Mouse (Mus musculus) liver, postnatal 0 days (tissue): Measurements from ENCODE around the gene Cope. TPM values are rescaled to one million over a fixed set of nuclear protein-coding genes. Genes with fewer than 3 reads are reported as not detected.

ENCODE experiments used
- ATAC-seq: fragments of 200-750 bp; cut with Nextera tagmentation; 2 replicates; pipeline ENCODE4 v1.8.0; 2017; ENCODE audit warnings: mild to moderate bottlenecking, moderate library complexity
- DNase-seq: peaks from one replicate; pipeline ENCODE4 v3.0.0-alpha.2; 2016
- H3K27ac ChIP-seq: fragments of 300-500 bp; sonication (generic); 2 replicates; pipeline ENCODE4 v1.5.1; 2014; ENCODE audit warnings: antibody characterized with exemption, moderate library complexity, mild to moderate bottlenecking, low read depth
- H3K27me3 ChIP-seq: fragments of 300-500 bp; sonication (generic); 2 replicates; pipeline ENCODE4 v1.6.1; 2014; ENCODE audit warnings: low read length, control low read depth, mixed read lengths; ENCODE audit not compliant: insufficient read depth
- H3K36me3 ChIP-seq: fragments of 300-500 bp; sonication (generic); replicated peaks from 2 replicates; pipeline ENCODE4 v1.6.1; 2014; ENCODE audit warnings: mild to moderate bottlenecking, control low read depth, low read length, moderate library complexity, mixed read lengths; ENCODE audit not compliant: insufficient read depth
- H3K4me1 ChIP-seq: fragments of 300-500 bp; sonication (generic); 2 replicates; pipeline ENCODE4 v1.6.1; 2014; ENCODE audit warnings: antibody characterized with exemption, mild to moderate bottlenecking, control low read depth; ENCODE audit not compliant: insufficient read depth
- H3K4me2 ChIP-seq: fragments of 300-500 bp; sonication (generic); 2 replicates; pipeline ENCODE4 v1.6.1; 2014; ENCODE audit warnings: low read depth, mild to moderate bottlenecking, low read length, moderate library complexity, mixed read lengths
- H3K4me3 ChIP-seq: fragments of 300-500 bp; sonication (generic); 2 replicates; pipeline ENCODE4 v1.5.1; 2014; ENCODE audit warnings: low read depth, low read length
- H3K9ac ChIP-seq: fragments of 300-500 bp; sonication (generic); replicated peaks from 2 replicates; pipeline ENCODE4 v1.6.1; 2014; ENCODE audit warnings: mild to moderate bottlenecking, moderate library complexity
- H3K9me3 ChIP-seq: fragments of 300-500 bp; sonication (generic); 2 replicates; pipeline ENCODE4 v1.6.1; 2016; ENCODE audit warnings: mild to moderate bottlenecking, control low read depth, low read length, mixed read lengths
- CTCF ChIP-seq: sonication (generic); IDR thresholded peaks from 2 replicates; pipeline ENCODE4 v1.5.1; 2016; ENCODE audit warnings: antibody characterized with exemption, low read depth
- EP300 ChIP-seq: IDR thresholded peaks from 2 replicates; pipeline ENCODE4 v1.6.1; 2016; ENCODE audit warnings: antibody characterized with exemption, low read depth, mild to moderate bottlenecking
- WGBS: fragments of 180-500 bp; shearing (Covaris S2); extraction: QIAGEN DNeasy Blood & Tissue Kit; methylation state at CpG from one replicate; pipeline ENCODE4 v1.1.7; 2014; ENCODE audit not compliant: insufficient replicate concordance; 5-methylcytosine and 5-hydroxymethylcytosine counted together
- polyA plus RNA-seq: library from polyadenylated mRNA; unstranded; fragments of >200 nt; fragmentation: Nextera tagmentation; extraction: Ambion mirVana; gene quantifications from 2 replicates; pipeline ENCODE4 v1.2.1, GENCODE M21; 2015

Gene Cope
- polyA plus RNA-seq, 1 experiment from 2014 or later, result 171 TPM

DNA sequence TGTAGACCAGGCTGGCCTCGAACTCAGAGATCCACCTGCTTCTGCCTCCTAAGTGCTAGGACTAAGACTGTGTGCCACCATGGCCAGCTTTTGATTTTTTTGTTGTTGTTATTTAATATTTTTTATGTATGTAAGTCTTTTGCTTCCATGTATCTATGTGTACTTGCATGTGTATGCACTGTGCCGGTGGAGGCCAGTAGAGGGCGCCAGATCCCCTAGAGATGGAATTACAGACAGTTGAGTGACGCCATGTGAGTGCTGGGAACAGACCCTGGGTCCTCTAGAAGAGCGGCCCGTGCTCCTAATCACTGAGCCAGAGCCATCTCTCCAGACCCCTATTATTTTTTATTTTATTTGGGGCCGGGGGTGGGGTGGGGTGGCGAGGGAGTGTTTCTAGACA is 15.6 kb upstream of the Cope start:
- TF ChIP-seq EP300 (no peak), CTCF (peak; percentile 54)
- Histone ChIP-seq H3K4me2 (no peak overlapping the region), H3K4me3 (no peak overlapping the region), H3K36me3 (peaks cover 7% of the 10 kb centered on the region; the same call in 1 of the 2 replicates), H3K9ac (no peak overlapping the region), H3K27me3 (0 out of 2 replicates have a peak, but pooled peaks cover 6% of the 10 kb centered on the region), H3K9me3 (no peaks in the 10 kb centered on the region), H3K4me1 (peaks cover 9% of the 10 kb centered on the region), H3K27ac (no peak overlapping the region)
- no peak for DNase-seq
- WGBS, result 86% methylated on average over 8 of the region's 8 CpGs
- ATAC-seq, result no peak

- Histone ChIP-seq H3K4me3 (no peak overlapping the region), H3K27me3 (no peaks in the 10 kb centered on the region), H3K27ac (no peak overlapping the region), H3K9ac (no peak overlapping the region), H3K4me1 (no peaks in the 10 kb centered on the region), H3K9me3 (no peaks in the 10 kb centered on the region), H3K4me2 (no peak overlapping the region), H3K36me3 (peaks cover 53% of the 10 kb centered on the region)
- no peak for TF ChIP-seq EP300
- no peak for TF ChIP-seq CTCF
- ATAC-seq (no peak), DNase-seq (no peak)
- 61% methylated on average over 5 of the region's 5 CpGs for WGBS
Observed at GRCm38 (mm10) chr8:70293988-70294405, 8.3 kb upstream of the Cope start.

- Histone ChIP-seq H3K9me3 (no peaks in the 10 kb centered on the region), H3K36me3 (peaks cover 38% of the 10 kb centered on the region), H3K9ac (no peak overlapping the region), H3K27me3 (no peaks in the 10 kb centered on the region), H3K4me1 (peaks cover 21% of the 10 kb centered on the region), H3K4me3 (no peak overlapping the region), H3K4me2 (peak overlapping the region; percentile 9; the same call in 1 of the 2 replicates), H3K27ac (no peak overlapping the region)
- 47% methylated on average over 3 of the region's 3 CpGs for WGBS
- DNase-seq (no peak), ATAC-seq (no peak)
- TF ChIP-seq EP300, result no peak
- no peak for TF ChIP-seq CTCF
Observed at GRCm38 (mm10) chr8:70300881-70301280, 1.4 kb upstream of the Cope start.

GRCm38 (mm10) chr8:70302901-70303300 is 583 bp downstream of the Cope start:
- no peaks in the 10 kb centered on the region for H3K27me3 ChIP-seq
- WGBS, result 2% methylated on average over 16 of the region's 16 CpGs
- DNase-seq (no peak), ATAC-seq (no peak)
- H3K4me1 ChIP-seq, result peaks cover 21% of the 10 kb centered on the region
- no peak for TF ChIP-seq CTCF
- TF ChIP-seq EP300, result no peak
- H3K27ac ChIP-seq, result peak overlapping the region; percentile 68
- peaks cover 37% of the 10 kb centered on the region for H3K36me3 ChIP-seq
- H3K9ac ChIP-seq, result peak overlapping the region; percentile 84
- peak overlapping the region; percentile 85 for H3K4me3 ChIP-seq
- H3K4me2 ChIP-seq, result peak overlapping the region; percentile 90
- H3K9me3 ChIP-seq, result no peaks in the 10 kb centered on the region

- no peaks in the 10 kb centered on the region for H3K4me1 ChIP-seq
- peak; percentile 78 for TF ChIP-seq CTCF
- no peak for TF ChIP-seq EP300
- H3K36me3 ChIP-seq, result peaks cover 70% of the 10 kb centered on the region
- DNase-seq (peak; percentile 60), ATAC-seq (peak; percentile 53; the same call in 1 of the 2 replicates)
- no peak overlapping the region for H3K9ac ChIP-seq
- 36% methylated on average over 2 of the region's 2 CpGs for WGBS
- no peak overlapping the region for H3K27ac ChIP-seq
- no peaks in the 10 kb centered on the region for H3K27me3 ChIP-seq
- no peak overlapping the region for H3K4me2 ChIP-seq
- H3K9me3 ChIP-seq, result no peaks in the 10 kb centered on the region
- no peak overlapping the region for H3K4me3 ChIP-seq
Observed at GRCm38 (mm10) chr8:70309311-70309710, 7.0 kb downstream of the Cope start.

DNA sequence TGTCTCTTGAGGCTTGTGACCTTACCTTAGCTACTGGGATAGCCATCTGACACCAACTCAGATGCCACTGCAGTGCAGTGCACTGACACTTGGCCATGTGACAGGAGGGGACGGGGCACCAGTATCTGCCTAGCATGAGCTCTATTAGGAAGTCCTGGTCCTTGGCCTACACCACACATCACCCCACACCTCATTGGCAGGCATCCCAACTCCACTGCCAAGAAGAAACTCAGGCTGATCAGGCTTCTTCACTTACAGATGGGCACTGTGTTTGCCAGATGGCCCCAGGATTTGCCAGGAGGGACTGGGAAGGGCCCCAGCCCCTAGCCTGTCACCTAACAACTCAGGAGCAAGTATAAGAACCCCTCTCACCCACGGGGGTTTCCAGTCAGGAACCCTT is 11.1 kb downstream of the Cope start:
- Histone ChIP-seq H3K9me3 (no peaks in the 10 kb centered on the region), H3K9ac (no peak overlapping the region), H3K27me3 (peaks cover 29% of the 10 kb centered on the region), H3K27ac (no peak overlapping the region), H3K4me3 (no peak overlapping the region), H3K4me2 (no peak overlapping the region), H3K4me1 (peaks cover 11% of the 10 kb centered on the region), H3K36me3 (peaks cover 32% of the 10 kb centered on the region)
- DNase-seq (no peak), ATAC-seq (no peak)
- TF ChIP-seq EP300, result no peak
- WGBS, result 75% methylated on average over 2 of the region's 2 CpGs
